Mouse (Mus musculus) C2C12 (cell line): Measurements from ENCODE around the gene Glb1l. TPM values are rescaled to one million over a fixed set of nuclear protein-coding genes. Genes with fewer than 3 reads are reported as not detected.

Experiments
- H3K27me3 ChIP-seq: one replicate; pipeline ENCODE4 v1.6.1; 2011; ENCODE audit not compliant: control insufficient read depth, insufficient read depth, insufficient read length
- H3K36me3 ChIP-seq: one replicate; pipeline ENCODE4 v1.6.1; 2011; ENCODE audit not compliant: control insufficient read depth, insufficient read depth
- H3K4me3 ChIP-seq: one replicate; pipeline ENCODE4 v1.5.1; 2011; ENCODE audit warnings: mild to moderate bottlenecking, control low read depth; ENCODE audit not compliant: poor library complexity, insufficient read depth, severe bottlenecking
- H3K79me2 ChIP-seq: one replicate; pipeline ENCODE4 v1.6.1; 2011; ENCODE audit not compliant: control insufficient read depth, insufficient read depth
- H3K79me3 ChIP-seq: one replicate; pipeline ENCODE4 v1.6.1; 2011; ENCODE audit warnings: low read depth, control low read depth
- H3ac ChIP-seq: one replicate; pipeline ENCODE3; 2011; ENCODE audit warnings: low read depth; ENCODE audit not compliant: control insufficient read depth, insufficient read length
- CEBPB ChIP-seq: IDR thresholded peaks from one replicate; pipeline ENCODE4 v1.6.1; 2011; ENCODE audit warnings: low read depth, mild to moderate bottlenecking, control low read depth, moderate library complexity
- CTCF ChIP-seq: IDR thresholded peaks from one replicate; pipeline ENCODE4 v1.5.1; 2011; ENCODE audit not compliant: control insufficient read depth, insufficient read depth, insufficient read length
- FOSL1 ChIP-seq: IDR thresholded peaks from one replicate; pipeline ENCODE4 v1.8.0; 2011; ENCODE audit warnings: mild to moderate bottlenecking, low read length; ENCODE audit not compliant: poor library complexity, insufficient read depth, severe bottlenecking
- MAX ChIP-seq: IDR thresholded peaks from one replicate; pipeline ENCODE4 v1.6.1; 2011; ENCODE audit warnings: mild to moderate bottlenecking, control low read depth
- MYOD1 ChIP-seq: IDR thresholded peaks from one replicate; pipeline ENCODE4 v1.6.1; 2011; ENCODE audit warnings: low read depth; ENCODE audit not compliant: control insufficient read depth, insufficient read length
- MYOG ChIP-seq: IDR thresholded peaks from one replicate; pipeline ENCODE4 v1.6.1; 2011; ENCODE audit not compliant: control insufficient read depth, insufficient read length; ENCODE audit errors: extremely low read depth
- USF1 ChIP-seq: IDR thresholded peaks from one replicate; pipeline ENCODE4 v1.6.1; 2011; ENCODE audit warnings: low read depth, mild to moderate bottlenecking, control low read depth, moderate library complexity
- polyA plus RNA-seq: library from polyadenylated mRNA; unstranded; fragments of >200 nt; fragmentation: generic; extraction: Trizol; gene quantifications from one replicate; pipeline ENCODE4 v1.2.1, GENCODE M21; 2012; ENCODE audit warnings: missing spikeins

Gene Glb1l
- polyA plus RNA-seq, 1 experiment, result 1.3 TPM

DNA sequence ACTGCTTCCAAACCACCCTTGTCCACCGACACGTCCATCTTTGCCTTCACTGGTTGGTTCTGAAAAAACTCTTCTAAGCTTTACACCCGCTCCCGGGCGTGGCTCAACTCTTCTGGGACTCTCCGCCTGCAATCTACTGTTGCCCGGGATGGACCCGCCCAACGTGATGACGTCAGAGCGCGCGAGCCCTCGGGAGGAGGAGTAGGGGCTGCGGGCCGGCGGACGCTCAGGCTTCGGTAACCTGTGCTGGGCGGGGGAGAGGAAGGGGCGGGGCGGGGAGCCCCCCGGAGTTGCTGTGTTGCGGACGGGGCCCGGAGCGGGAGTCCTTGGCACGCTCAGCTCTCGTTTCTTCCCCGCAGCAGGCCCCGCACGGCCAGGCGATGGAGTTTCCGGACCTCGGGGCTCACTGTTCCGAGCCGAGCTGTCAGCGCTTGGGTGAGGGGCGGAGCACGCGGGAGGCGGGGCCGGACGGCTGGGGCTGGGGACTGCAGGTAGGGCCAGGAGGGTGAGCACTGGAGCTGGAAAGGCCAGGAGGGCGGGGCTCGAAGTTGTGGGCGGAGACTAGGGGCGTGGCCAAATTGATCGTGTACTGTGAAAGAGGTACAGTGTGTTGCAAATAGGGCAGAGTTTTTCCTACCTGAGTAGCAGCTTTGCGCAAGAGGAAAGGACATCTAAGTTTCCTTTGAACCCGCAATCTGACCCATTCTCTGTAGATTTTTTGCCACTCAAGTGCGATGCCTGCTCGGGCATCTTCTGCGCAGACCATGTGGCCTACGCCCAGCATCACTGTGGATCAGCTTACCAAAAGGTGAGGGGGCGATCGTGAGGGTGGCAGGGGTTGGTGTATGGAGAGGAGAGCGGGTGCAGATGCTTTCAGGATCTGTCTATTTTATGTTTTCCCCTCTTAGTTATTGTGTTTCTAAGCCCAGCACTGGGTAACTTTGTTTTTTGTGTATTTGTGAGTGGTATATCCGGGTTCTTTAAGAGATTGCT, 41.8 kb downstream of the Glb1l start, which contains the start of gene Zfand2b:
Gene Zfand2b, plus strand, starts transcription at position 175 of the 993 bp plus-strand sequence.
- H3K79me3 ChIP-seq, result no peaks in the 10 kb centered on the region
- H3K36me3 ChIP-seq, result peaks cover 29% of the 10 kb centered on the region
- no peaks in the 10 kb centered on the region for H3K79me2 ChIP-seq
- TF ChIP-seq MAX (no peak), CEBPB (no peak), FOSL1 (no peak), MYOG (no peak), MYOD1 (no peak), USF1 (no peak), CTCF (no peak)
- H3K27me3 ChIP-seq, result no peaks in the 10 kb centered on the region
- H3ac ChIP-seq, result peak within 1 kb of the TSS; percentile 70
- H3K4me3 ChIP-seq, result peak within 1 kb of the TSS; percentile 42

DNA sequence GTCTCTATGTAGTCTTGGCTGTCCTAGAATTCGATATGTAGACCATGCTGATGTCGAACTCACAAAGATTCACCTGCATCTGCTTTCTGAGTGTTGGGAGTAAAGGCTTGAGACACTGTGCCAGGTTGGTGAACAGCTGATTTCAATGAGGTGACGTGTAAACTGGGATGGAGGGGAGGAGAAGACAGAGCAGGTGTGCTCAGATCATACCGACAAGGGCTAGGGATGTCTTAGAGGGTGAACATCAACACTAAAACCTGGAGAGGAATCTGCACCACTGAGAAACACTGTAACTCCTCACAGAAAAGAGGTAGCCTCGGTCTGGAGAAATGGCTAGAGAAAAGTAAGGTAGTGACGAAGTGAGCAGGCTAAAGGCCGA, 42.5 kb downstream of the Glb1l start:
- H3K36me3 ChIP-seq, result peaks cover 24% of the 10 kb centered on the region
- H3K79me2 ChIP-seq, result no peaks in the 10 kb centered on the region
- peak overlapping the region; percentile 56 for H3ac ChIP-seq
- no peaks in the 10 kb centered on the region for H3K79me3 ChIP-seq
- no peaks in the 10 kb centered on the region for H3K27me3 ChIP-seq
- TF ChIP-seq CEBPB, result no peak
- TF ChIP-seq FOSL1, result no peak
- TF ChIP-seq USF1, result no peak
- no peak for TF ChIP-seq MAX
- TF ChIP-seq MYOG, result no peak
- TF ChIP-seq MYOD1, result no peak
- peak overlapping the region; percentile 42 for H3K4me3 ChIP-seq

DNA sequence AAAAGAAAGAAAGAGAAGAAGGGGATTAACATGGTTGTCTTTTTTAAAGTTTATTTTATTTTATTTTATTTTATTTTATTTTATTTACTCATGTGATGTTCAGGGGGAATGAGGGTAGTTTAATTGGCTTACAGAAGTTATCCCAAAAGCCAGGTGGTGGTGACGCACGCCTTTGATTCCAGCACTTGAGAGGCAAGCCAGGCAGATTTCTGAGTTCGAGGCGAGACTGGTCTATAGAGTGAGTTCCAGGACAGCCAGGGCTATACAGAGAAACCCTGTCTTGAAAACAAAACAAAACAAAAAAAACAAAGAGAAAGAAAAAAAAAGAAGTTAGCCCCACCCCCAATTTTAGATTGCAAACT, 50.4 kb downstream of the Glb1l start:
- Histone ChIP-seq H3K27me3 (no peaks in the 10 kb centered on the region), H3ac (no peak overlapping the region), H3K79me3 (no peaks in the 10 kb centered on the region), H3K79me2 (no peaks in the 10 kb centered on the region), H3K36me3 (no peaks in the 10 kb centered on the region), H3K4me3 (no peak overlapping the region)
- TF ChIP-seq MYOD1 (no peak), USF1 (no peak), MAX (no peak), CEBPB (no peak), CTCF (no peak), MYOG (no peak), FOSL1 (no peak)

- no peaks in the 10 kb centered on the region for H3K27me3 ChIP-seq
- H3K79me3 ChIP-seq, result no peaks in the 10 kb centered on the region
- no peaks in the 10 kb centered on the region for H3K36me3 ChIP-seq
- H3ac ChIP-seq, result no peak overlapping the region
- no peak overlapping the region for H3K4me3 ChIP-seq
- H3K79me2 ChIP-seq, result no peaks in the 10 kb centered on the region
- TF ChIP-seq CEBPB, result no peak
- no peak for TF ChIP-seq MYOG
- no peak for TF ChIP-seq MYOD1
Observed at GRCm38 (mm10) chr1:75159540-75160255, 50.9 kb downstream of the Glb1l start.

- TF ChIP-seq USF1 (no peak), MYOG (no peak), MYOD1 (no peak), FOSL1 (no peak), CTCF (no peak), MAX (no peak), CEBPB (no peak)
- H3ac ChIP-seq, result no peak overlapping the region
- no peaks in the 10 kb centered on the region for H3K27me3 ChIP-seq
Observed at GRCm38 (mm10) chr1:75158990-75159389, 51.6 kb downstream of the Glb1l start.

GRCm38 (mm10) chr1:75155837-75156236, 54.8 kb downstream of the Glb1l start:
- no peaks in the 10 kb centered on the region for H3K79me2 ChIP-seq
- no peaks in the 10 kb centered on the region for H3K79me3 ChIP-seq
- TF ChIP-seq FOSL1 (no peak), MYOG (no peak), MYOD1 (no peak), CEBPB (no peak), USF1 (no peak), MAX (no peak), CTCF (no peak)
- H3ac ChIP-seq, result no peak overlapping the region
- no peak overlapping the region for H3K4me3 ChIP-seq
- H3K36me3 ChIP-seq, result no peaks in the 10 kb centered on the region
- no peaks in the 10 kb centered on the region for H3K27me3 ChIP-seq

More at GRCm38 (mm10) chr1:75158990-75159389, 51.6 kb downstream of the Glb1l start:
- Histone ChIP-seq H3K79me2 (no peaks in the 10 kb centered on the region), H3K79me3 (no peaks in the 10 kb centered on the region), H3K36me3 (no peaks in the 10 kb centered on the region), H3K4me3 (no peak overlapping the region)
